Mouse (Mus musculus) E14TG2a.4 (cell line): ENCODE data around the gene Zfyve21.

Source experiments
- CTCF ChIP-seq: conservative IDR thresholded peaks from 2 replicates; pipeline ENCODE4 v1.5.1; 2014; ENCODE audit warnings: low read length
- POU5F1 ChIP-seq: IDR thresholded peaks from 2 replicates; pipeline ENCODE4 v1.6.1; 2014; ENCODE audit warnings: low read length, borderline replicate concordance

DNA sequence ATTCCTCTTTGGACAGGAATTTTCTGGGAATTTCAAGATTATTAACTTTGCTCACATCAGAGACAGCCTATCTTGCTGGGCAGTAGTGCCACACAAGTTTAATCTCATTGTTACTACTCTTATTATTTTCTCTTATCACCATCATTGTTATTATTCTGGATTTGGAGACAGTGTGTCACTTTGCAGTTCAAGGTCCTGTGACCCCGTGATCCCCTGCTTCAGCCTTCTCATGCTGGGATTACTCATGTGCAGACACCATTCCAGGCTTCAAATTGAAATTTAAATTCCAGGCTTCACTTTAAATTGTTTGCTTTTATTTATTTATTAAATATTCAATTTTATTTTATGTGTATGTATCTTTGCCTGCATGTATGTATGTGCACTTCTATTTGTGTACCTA lies 55.8 kb downstream of the Zfyve21 start:
- TF ChIP-seq CTCF (no peak), POU5F1 (no peak)
